Mouse (Mus musculus): Measurements from ENCODE around the gene Olfr381. TPM values are rescaled to one million over a fixed set of nuclear protein-coding genes. Genes with fewer than 3 reads are reported as not detected.
"Not testable (repeated sequence)": the region's sequence is repeated elsewhere in the genome, so short reads cannot be mapped to it uniquely, and the experiment has no call there.

The Olfr381 gene
- not detected for total RNA-seq (2021)

GRCm38 (mm10) chr11:73491503-73491902 lies at the start of gene Olfr381:
Olfr381 (minus strand) TSS chr11:73491603.
- no peak for DNase-seq
- intact Hi-C loops (cut with DNase I) = no loop called here

- DNase-seq; intact Hi-C loops (cut with DNase I): not testable (repeated sequence)
Measured at GRCm38 (mm10) chr11:73528971-73529370, 37.6 kb upstream of the Olfr381 start.

- intact Hi-C loops (cut with DNase I) = no loop called here
- no peak for DNase-seq
Measured at GRCm38 (mm10) chr11:73517097-73517496, 25.7 kb upstream of the Olfr381 start, which contains the start of gene Olfr382. Olfr382 (minus strand) TSS chr11:73517197.

- intact Hi-C loops (cut with DNase I) = no loop called here
- no peak for DNase-seq
Measured at GRCm38 (mm10) chr11:73457408-73457807, 34.0 kb downstream of the Olfr381 start, which contains the start of gene Olfr380. Olfr380 (minus strand) TSS chr11:73457508.

Other genes starting within 250 kb of the Olfr381 start
- under 1 TPM; 0.05 to 0.20 TPM for gene Trpv3, start 224.2 kb downstream of the Olfr381 start, total RNA-seq (2021)
- 1 to 10 TPM in 1 of 2 experiments, under 1 TPM in 1; 0.72 to 3.3 TPM for gene Aspa, start 162.0 kb downstream of the Olfr381 start, total RNA-seq (2021)
- gene Gm49340, start 161.9 kb downstream of the Olfr381 start, total RNA-seq (2021) = not detected
- not detected for gene Spata22, start 161.9 kb downstream of the Olfr381 start, total RNA-seq (2021)
- not detected for gene Olfr20, start 140.8 kb downstream of the Olfr381 start, total RNA-seq (2021)
- not detected for gene Olfr376, start 120.4 kb downstream of the Olfr381 start, total RNA-seq (2021)
- gene Olfr1, start 92.0 kb downstream of the Olfr381 start, total RNA-seq (2021) = not detected
- not detected for gene Olfr378, start 63.1 kb downstream of the Olfr381 start, total RNA-seq (2021)
- gene Olfr380, start 34.1 kb downstream of the Olfr381 start, total RNA-seq (2021) = not detected
- gene Olfr382, start 25.6 kb upstream of the Olfr381 start, total RNA-seq (2021) = not detected
- gene Olfr385, start 101.4 kb upstream of the Olfr381 start, total RNA-seq (2021) = not detected
- not detected for gene Olfr384, start 107.0 kb upstream of the Olfr381 start, total RNA-seq (2021)
- not detected for gene Zfp735, start 197.2 kb upstream of the Olfr381 start, total RNA-seq (2021)

All from heart, postnatal 10 days (tissue).